Mouse (Mus musculus) 3134 (cell line): ENCODE measurements around the gene Dusp13.

Experiments
- DNase-seq: peaks from one replicate; pipeline ENCODE4 v3.0.0-alpha.2; 2011; ENCODE audit warnings: low spot score; ENCODE audit not compliant: insufficient read length; ENCODE audit errors: extremely low read depth

The Dusp13 gene

GRCm38 (mm10) chr14:21706759-21707571 is 44.0 kb downstream of the Dusp13 start:
- no peak for DNase-seq

GRCm38 (mm10) chr14:21705462-21705861 is 45.5 kb downstream of the Dusp13 start:
- no peak for DNase-seq

GRCm38 (mm10) chr14:21703255-21703654 is 47.7 kb downstream of the Dusp13 start:
- no peak for DNase-seq

GRCm38 (mm10) chr14:21702691-21703090 is 48.3 kb downstream of the Dusp13 start:
- DNase-seq = no peak

- DNase-seq = no peak
These were observed 54.7 kb downstream of the Dusp13 start for GRCm38 (mm10) chr14:21696186-21696830.

- DNase-seq = no peak
These were observed 56.0 kb downstream of the Dusp13 start for GRCm38 (mm10) chr14:21695020-21695419.

GRCm38 (mm10) chr14:21691070-21691469 is 59.9 kb downstream of the Dusp13 start:
- DNase-seq = no peak

GRCm38 (mm10) chr14:21686376-21687279 is 64.4 kb downstream of the Dusp13 start:
- DNase-seq = no peak

GRCm38 (mm10) chr14:21685411-21686146 is 65.4 kb downstream of the Dusp13 start:
- no peak for DNase-seq

GRCm38 (mm10) chr14:21683834-21684233 is 67.1 kb downstream of the Dusp13 start:
- DNase-seq = no peak
